Mouse (Mus musculus): ENCODE results near the gene Tceanc2.

The Tceanc2 gene

DNA sequence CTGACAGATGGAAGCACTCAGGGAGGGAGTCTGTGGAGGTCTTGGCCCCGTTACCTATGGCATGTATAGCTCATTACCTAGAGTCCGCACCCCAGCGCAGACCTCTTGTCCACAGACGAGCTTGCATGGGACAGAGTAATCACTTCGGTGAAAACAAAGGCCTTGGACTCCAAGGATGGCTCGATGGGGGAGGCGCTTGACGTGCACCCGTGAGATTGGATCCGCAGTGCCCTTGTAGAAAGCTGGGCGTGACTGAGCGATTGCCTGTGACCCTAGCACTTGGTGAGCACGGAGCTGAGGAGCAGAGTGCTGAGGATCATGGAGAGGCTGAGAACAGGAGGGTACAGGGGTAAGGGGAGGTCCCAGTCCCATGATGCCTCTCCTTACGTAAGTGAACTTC, 87.2 kb downstream of the Tceanc2 start:
- in situ Hi-C loops (cut with MboI, MseI), result loop anchor here (5.0 kb wide), 1 partner anchor 79 kb away; no protein-coding TSS in a partner anchor

DNA sequence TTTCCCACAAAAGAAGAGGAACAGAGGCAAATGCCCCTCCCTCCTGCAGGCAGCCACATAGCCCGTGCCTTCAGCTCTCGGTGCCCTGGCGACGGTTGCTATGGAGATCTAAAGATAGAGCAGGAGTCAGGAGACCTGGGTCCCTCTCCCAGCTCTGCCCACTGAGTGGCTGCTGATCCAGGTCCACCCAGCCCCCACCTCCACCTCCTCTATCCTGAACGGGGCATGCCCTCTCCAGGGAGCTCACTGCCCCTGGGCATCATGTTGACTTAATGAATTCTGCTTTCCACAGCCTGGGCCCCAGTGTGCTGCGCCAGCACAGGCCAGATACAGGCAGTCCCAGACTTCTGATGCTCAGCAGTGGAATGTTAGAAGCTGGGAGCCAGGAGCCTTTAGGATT, 94.1 kb downstream of the Tceanc2 start:
- in situ Hi-C loops (cut with MboI, MseI), result no loop called here

GRCm38 (mm10) chr4:107084343-107084742, 94.6 kb downstream of the Tceanc2 start:
- in situ Hi-C loops (cut with MboI, MseI), result no loop called here
